Mouse (Mus musculus) T-cell, adult 66 days (primary cell): Measurements from ENCODE around the gene Cpne4. TPM values are rescaled to one million over a fixed set of nuclear protein-coding genes. Genes with fewer than 3 reads are reported as not detected.

ENCODE experiments used
- total RNA-seq, 2 experiments: library from RNA; stranded (reverse); gene quantifications; 3 replicates in 1 of 2; 4 replicates in 1 of 2; pipeline ENCODE4 v1.2.4; 2023

Cpne4 gene
- total RNA-seq, result 1 to 10 TPM; 1.7 to 3.8 TPM

GRCm38 (mm10) chr9:104546986-104547385 lies at the start of gene Cpne4:
Cpne4 (plus strand) TSS chr9:104547286.

DNA sequence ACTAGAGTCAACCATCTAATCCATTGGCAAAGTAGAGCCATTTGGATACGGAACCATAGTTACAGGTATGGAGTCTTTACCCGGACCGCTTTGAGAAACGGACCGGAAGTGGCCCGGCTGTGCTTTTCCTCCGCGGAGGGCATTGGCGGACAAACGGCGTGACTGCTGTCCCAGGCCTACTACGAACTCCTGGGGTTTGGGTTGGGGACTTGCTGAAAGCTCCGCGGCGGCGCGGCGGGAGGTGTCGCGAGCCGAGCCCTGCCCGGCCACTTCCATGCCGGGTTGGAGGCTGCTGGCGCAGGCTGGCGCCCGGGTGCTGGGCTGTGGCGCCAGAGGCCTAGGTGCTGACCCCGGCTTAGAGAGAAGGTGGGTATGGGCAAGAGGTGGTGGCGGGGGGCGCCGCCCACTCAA lies 506.1 kb downstream of the Cpne4 start, which contains the start of gene Mrpl3:
TSS of gene Mrpl3 (plus strand) at position 93 of the 411 bp plus-strand sequence.

Other genes starting within 250 kb of the Cpne4 start
- gene Acpp, start 209.5 kb upstream of the Cpne4 start, total RNA-seq, result 10 to 100 TPM; 58.3 to 58.4 TPM